Mouse (Mus musculus) c-Kit-positive CD71-positive TER-119-positive erythroid progenitor cells, embryonic 14.5 days (primary cell): ENCODE data around the gene Evi5.
A peak's percentile ranks its signal among the peaks of the same experiment; 100 is the strongest.

Experiments used
- DNase-seq: peaks from one replicate; pipeline ENCODE4 v3.0.0-alpha.2; 2013; ENCODE audit warnings: low spot score

The Evi5 gene

GRCm38 (mm10) chr5:107802621-107803020 lies 72.3 kb downstream of the Evi5 start:
- DNase-seq: no peak

GRCm38 (mm10) chr5:107801234-107801633 lies 73.7 kb downstream of the Evi5 start:
- DNase-seq: no peak

DNA sequence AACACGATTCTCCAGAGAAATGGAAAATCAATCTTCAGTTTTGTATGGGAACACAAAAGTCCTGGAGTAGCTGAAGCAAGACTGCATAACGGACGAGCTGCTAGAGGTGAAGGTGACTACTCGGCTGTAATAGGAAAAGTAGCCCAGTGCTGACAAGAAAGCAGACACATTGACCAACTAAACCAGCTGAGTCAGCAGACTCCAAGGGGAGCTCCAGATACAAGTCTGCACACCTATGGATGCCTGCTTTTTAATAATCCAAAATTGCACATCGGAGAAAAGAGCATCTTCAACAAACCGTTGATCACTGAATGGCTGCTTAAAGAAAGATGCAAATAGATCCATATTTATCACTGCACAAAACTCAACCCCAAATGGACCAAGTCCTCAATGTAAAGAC lies 76.6 kb downstream of the Evi5 start:
- no peak for DNase-seq

DNA sequence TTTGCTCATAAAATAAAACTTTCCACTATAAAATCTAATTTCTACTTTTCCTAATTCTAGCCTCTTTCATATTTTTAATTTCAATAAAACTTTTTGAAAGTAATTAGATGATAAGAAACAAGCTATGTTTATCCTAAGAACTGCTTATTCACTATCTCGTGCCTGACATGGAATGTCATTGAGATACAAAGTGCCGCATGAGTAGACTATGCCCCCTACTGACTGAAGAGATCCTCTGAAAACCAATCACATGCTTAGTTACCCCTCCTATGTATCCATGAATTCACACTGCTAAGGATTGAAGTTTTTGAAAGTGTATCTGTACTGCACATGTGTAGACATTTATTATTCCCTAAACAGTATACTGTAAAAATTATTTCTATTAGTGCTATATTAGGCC lies 81.0 kb downstream of the Evi5 start:
- DNase-seq: peak; percentile 13

GRCm38 (mm10) chr5:107793258-107793657 lies 81.6 kb downstream of the Evi5 start:
- DNase-seq: no peak

DNA sequence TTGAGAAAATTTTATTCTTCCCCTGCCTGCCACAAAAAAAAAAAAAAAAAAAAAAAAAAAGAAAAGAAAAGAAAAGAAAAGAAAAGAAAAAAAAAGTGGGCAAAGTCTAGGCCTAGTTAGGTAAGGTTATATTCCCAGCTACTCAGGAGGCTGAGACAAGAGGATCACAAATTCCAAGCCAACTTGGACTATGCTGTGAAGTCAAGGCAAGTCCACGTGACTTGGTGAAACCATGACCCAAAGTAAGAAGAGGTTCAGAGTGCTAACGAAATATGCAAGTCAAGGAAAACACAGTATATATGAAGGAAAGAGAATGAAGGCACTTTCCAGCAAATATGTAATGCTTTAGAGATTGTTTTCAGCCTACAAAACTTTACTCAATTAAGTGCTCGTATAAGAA lies 82.4 kb downstream of the Evi5 start:
- DNase-seq: no peak

GRCm38 (mm10) chr5:107791966-107792365 lies 82.9 kb downstream of the Evi5 start:
- DNase-seq: no peak

DNA sequence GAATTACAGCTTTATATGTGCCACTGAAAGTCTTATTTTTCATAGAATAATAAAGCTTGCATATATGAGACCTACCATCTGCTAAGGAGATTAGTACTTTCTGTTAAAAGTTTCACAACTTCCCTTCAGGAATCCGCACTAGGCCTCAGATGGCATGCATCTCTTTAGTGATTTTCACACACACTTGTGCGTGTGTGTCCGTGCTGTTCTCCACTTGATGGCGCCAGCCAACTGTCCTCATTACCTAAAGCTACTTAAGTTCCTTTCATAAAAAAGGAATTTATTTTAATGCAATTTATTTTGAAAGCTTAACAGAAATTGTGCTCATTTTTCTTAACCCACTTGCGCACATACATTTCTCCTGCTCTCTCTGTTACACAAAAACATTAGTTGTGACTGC lies 85.4 kb downstream of the Evi5 start:
- DNase-seq: no peak

DNA sequence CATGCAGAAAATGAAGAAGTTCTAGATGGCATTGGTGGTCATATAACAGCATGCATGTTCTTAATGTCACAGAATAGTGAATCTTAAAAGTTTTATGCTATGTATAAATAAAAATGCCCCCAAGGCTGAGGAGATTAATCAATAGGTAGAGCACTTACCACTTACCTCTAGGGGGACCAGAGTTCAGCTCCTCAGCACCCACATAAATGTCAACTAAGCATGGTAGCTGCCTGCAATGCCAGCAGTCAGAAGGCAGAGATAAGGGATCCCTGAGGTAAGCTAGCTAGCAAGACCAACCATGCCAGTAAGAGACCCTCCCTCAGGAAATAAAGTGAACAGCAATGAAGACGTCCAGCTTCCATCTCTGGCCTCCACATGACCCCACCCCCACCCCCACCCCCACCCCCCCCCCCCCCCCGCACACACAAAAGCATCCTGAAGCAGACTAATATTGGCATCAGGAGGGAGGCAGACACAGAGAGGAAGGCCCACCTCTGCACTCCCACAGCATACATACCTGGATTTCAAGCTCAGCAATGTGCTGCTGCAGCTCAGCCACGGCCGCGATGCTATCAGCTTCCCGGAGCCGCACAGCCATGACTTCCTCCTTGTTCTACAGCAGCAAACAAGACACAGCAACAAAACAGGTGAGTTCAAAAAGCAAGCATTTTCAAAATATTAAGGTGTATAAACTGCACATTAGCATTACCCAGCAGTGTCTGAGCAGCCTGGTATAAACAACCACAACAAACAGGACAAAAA lies 87.0 kb downstream of the Evi5 start:
- DNase-seq: no peak

- DNase-seq: no peak
Observed at GRCm38 (mm10) chr5:107782360-107782759, 92.5 kb downstream of the Evi5 start.

GRCm38 (mm10) chr5:107778763-107779162 lies 96.1 kb downstream of the Evi5 start:
- DNase-seq: no peak

DNA sequence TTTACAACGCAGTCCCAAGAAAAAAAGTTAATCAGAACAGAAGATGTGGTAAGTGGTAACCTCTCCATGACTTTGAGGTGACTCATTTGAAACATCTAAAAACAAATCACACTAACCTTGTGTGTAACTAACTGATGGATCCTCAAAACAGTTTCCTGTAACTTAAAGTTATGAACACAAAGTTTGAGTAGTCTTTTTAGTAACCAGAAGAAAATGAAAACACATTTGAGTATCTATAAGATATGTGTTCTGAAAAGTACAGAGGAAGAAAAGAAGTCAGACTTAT lies 97.4 kb downstream of the Evi5 start:
- DNase-seq: no peak

GRCm38 (mm10) chr5:107776777-107777544 lies 97.9 kb downstream of the Evi5 start:
- no peak for DNase-seq

GRCm38 (mm10) chr5:107775875-107776274 lies 99.0 kb downstream of the Evi5 start:
- no peak for DNase-seq

DNA sequence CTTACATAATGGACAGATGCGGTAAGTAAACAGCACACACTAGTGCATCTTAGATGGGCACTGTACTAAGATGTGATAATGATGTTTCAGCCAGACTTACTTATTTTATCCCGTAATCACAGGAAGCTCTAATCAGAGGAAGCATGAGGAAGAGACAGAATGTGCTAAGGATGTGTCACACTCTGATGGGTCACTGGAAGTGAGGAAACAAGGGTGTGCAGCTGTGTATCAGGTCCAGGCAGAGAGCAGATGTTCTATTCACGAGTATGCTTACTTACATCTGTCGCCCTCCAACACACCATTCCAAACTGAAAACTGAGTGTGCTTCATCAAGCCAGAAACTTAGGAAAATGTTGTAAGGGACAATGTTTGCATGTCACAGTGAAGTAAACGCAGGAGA lies 102.9 kb downstream of the Evi5 start:
- no peak for DNase-seq

- DNase-seq: no peak
Observed at GRCm38 (mm10) chr5:107768224-107768623, 106.7 kb downstream of the Evi5 start.

DNA sequence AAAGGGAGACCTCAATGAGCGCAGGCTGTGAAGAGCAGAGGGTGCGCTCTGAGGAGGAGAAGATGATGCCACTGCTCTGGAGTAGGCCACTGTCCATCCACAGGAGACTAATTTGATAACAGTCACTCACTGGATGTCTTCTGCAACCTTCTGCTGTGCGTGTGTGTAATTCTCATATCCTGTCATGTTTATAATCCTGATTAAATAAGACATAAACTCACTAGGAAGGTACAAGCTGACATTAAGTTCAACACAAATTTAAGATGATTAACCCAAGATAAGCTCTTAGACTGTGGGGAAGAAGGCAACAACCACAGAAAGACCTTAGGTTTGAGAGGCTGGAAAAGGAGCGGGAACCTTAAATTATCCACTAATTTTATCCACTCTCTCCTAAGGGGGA lies 109.0 kb downstream of the Evi5 start:
- DNase-seq: no peak

DNA sequence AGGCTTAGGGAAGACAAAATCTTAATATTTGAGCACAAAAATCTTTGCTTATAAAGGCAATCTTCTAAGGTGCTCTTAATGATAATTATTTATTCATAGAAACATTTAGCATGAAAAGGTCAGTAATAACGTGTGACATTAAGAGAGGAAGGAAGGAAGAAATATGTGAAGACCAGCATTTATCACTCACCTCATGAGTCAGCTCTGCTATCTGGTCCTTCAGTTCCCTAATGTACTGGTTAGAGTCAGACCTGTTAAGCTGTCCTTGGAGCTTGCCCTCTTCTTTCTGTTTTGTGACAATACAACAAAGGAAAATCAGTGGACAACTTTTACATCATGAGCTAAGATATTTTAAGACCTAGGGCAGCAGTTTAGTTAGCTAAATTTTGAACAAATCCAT lies 110.4 kb downstream of the Evi5 start:
- DNase-seq: no peak

GRCm38 (mm10) chr5:107763674-107764073 lies 111.2 kb downstream of the Evi5 start:
- DNase-seq: no peak

- DNase-seq: peak; percentile 53
Observed at GRCm38 (mm10) chr5:107759121-107759520, 115.8 kb downstream of the Evi5 start.

- no peak for DNase-seq
Observed at GRCm38 (mm10) chr5:107756072-107756471, 118.8 kb downstream of the Evi5 start.

DNA sequence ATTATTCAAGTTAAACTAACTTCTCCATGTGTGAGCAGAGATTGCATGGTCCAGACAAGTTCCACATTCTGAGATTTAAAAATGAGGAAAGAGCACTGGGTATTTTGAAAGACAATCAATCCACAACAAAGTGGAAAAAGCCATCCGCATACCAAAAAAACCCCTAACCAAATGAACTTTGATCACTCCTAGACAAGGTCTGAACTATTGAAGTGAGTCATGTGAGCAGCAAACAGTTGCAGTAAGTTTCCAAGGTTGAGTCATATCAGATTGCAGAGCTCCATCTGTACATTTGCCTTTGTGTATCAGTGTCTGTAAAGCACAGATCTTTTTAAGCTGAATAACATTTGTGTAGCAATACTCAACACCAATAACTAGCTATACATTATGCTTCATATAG lies 120.2 kb downstream of the Evi5 start:
- DNase-seq: no peak

DNA sequence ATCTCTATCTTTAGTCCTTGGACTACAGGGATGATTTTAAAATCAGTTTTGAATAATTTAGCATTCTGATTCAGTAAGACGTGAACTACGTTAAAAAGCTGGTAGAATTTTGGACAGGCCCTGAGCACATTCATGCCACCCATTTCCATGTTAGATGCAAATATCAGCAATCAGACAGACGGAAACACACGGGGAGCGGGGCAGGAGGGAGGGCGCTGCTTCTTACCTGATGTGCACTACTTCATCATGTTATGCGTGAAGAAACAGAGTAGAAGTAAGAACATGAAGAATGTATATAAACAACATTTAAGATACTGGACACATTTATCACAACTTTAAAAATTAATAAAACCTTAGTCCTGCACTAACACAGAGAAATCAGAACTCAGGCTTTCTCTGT lies 121.3 kb downstream of the Evi5 start:
- DNase-seq: no peak
